Mouse (Mus musculus): ENCODE results near the gene Vmn2r83.

GRCm38 (mm10) chr10:79526661-79527452 lies 58.3 kb downstream of the Vmn2r83 start:
- no peak for TF ChIP-seq GATA1 (IDR thresholded peaks at IDR 0.05; ENCODE audit: low read length)
- TF ChIP-seq TAL1 (IDR thresholded peaks at IDR 0.05; ENCODE audit: low read length): no peak
